Mouse (Mus musculus) testis, adult 2 months (tissue): ENCODE results near the gene Nfic. TPM values are rescaled to one million over a fixed set of nuclear protein-coding genes. Genes with fewer than 3 reads are reported as not detected.
A peak's percentile ranks its signal among the peaks of the same experiment; 100 is the strongest.

Experiments used
- H3K27ac ChIP-seq: fragments of 200-500 bp; 2 replicates; pipeline ENCODE4 v1.5.1; 2012; ENCODE audit warnings: low read depth, low read length; ENCODE audit not compliant: control insufficient read depth, insufficient read depth
- H3K27me3 ChIP-seq: fragments of 200-500 bp; 2 replicates; pipeline ENCODE4 v1.6.1; 2012; ENCODE audit warnings: mild to moderate bottlenecking, low read length, moderate library complexity; ENCODE audit not compliant: control insufficient read depth, insufficient read depth
- H3K36me3 ChIP-seq: fragments of 200-500 bp; 2 replicates; pipeline ENCODE4 v1.6.1; 2012; ENCODE audit warnings: mild to moderate bottlenecking, low read length; ENCODE audit not compliant: control insufficient read depth, insufficient read depth
- H3K4me1 ChIP-seq: fragments of 200-500 bp; 2 replicates; pipeline ENCODE4 v1.6.1; 2012; ENCODE audit warnings: low read length; ENCODE audit not compliant: control insufficient read depth, insufficient read depth
- H3K4me3 ChIP-seq: fragments of 200-500 bp; 2 replicates; pipeline ENCODE4 v1.5.1; 2012; ENCODE audit warnings: low read depth, mild to moderate bottlenecking, low read length, moderate library complexity, mixed read lengths; ENCODE audit not compliant: control insufficient read depth
- CTCF ChIP-seq: fragments of 200-500 bp; IDR thresholded peaks from 2 replicates; pipeline ENCODE4 v1.5.1; 2012; ENCODE audit warnings: low read depth, mild to moderate bottlenecking, inconsistent platforms, low read length, moderate library complexity; ENCODE audit not compliant: control insufficient read depth, insufficient read depth, insufficient replicate concordance
- POLR2A ChIP-seq: fragments of 200-500 bp; IDR thresholded peaks from 2 replicates; pipeline ENCODE4 v1.6.1; 2012; ENCODE audit warnings: low read depth, mild to moderate bottlenecking, inconsistent platforms, low read length, moderate library complexity; ENCODE audit not compliant: control insufficient read depth
- polyA plus RNA-seq: library from polyadenylated mRNA; depleted of rRNA; stranded (reverse); fragments of >200 nt; gene quantifications from 2 replicates; pipeline ENCODE4 v1.2.3, GENCODE M21; 2012

Nfic gene
- polyA plus RNA-seq, 1 experiment, result 9.9 TPM

GRCm38 (mm10) chr10:81384605-81384982 lies 70.8 kb downstream of the Nfic start:
- Histone ChIP-seq H3K4me1 (peaks cover 16% of the 10 kb centered on the region), H3K27me3 (no peaks in the 10 kb centered on the region), H3K27ac (peak overlapping the region; percentile 82), H3K4me3 (peak overlapping the region; percentile 98), H3K36me3 (no peaks in the 10 kb centered on the region)
- no peak for TF ChIP-seq POLR2A
- no peak for TF ChIP-seq CTCF

DNA sequence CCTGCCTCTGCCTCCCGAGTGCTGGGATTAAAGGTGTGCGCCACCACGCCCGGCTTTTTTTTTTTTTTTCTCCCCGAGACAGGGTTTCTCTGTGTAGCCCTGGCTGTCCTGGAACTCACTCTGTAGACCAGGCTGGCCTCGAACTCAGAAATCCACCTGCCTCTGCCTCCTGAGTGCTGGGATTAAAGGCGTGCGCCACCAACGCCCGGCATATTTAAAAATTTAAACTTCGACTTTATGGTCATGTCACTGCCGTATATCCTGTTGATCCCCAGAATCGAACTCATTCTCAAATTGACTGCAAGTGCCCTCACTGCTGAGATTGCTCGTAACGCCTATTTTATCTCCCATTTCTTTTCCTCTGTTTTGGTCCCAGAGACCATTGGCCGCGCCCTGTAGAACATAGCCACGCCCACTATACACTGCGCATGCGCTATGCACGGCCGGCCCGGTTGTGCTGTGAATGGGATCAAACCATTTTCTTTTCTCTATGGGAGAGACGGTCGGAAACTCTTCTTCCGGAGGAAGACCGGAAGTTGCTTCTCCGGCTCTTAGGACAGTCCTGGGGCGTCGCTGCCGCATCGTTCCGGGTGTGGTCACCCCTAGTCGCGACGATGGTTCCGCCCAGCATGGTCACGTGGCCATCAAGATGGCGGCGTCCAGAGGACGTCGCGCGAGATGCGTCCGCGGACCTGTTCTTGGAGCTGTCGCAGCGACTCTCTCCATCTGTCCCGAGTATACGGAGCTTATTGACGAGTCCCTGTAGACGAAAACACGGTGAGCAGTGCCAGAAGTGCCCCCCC lies 71.4 kb downstream of the Nfic start, which contains the start of the genes Dohh and Gm48551:
Gene Dohh (plus strand): TSS at position 627 of the 803 bp plus-strand sequence.
Gene Gm48551 (plus strand): TSS at position 665 of the 803 bp plus-strand sequence.
- H3K36me3 ChIP-seq, result no peaks in the 10 kb centered on the region
- peak within 1 kb of the TSS; percentile 82 for H3K27ac ChIP-seq
- TF ChIP-seq POLR2A (peak; percentile 98), CTCF (no peak)
- no peaks in the 10 kb centered on the region for H3K27me3 ChIP-seq
- peak within 1 kb of the TSS; percentile 98 for H3K4me3 ChIP-seq
- peaks cover 16% of the 10 kb centered on the region for H3K4me1 ChIP-seq

DNA sequence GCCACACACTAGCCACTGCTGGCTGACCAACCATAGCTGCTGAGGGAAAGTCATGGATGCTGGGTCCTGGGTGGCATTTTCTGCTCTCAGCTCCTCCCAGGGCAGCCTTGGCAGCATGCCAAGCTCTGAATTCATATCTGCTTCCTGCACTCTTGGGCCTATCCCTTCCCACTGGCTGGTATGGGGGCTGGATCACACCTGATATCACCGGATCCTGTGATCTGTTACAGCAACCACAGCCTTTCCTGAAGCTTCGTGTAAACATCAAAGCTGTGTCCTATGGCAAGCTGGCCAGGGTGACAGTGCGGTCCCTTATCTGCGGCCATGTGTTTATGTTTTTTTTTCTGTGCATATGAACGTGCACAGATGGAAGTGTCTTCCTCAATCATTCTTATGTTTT lies 73.4 kb downstream of the Nfic start:
- no peak overlapping the region for H3K27ac ChIP-seq

GRCm38 (mm10) chr10:81379809-81380378 lies 75.5 kb downstream of the Nfic start:
- no peaks in the 10 kb centered on the region for H3K36me3 ChIP-seq
- peaks cover 11% of the 10 kb centered on the region for H3K4me1 ChIP-seq
- no peak overlapping the region for H3K27ac ChIP-seq
- H3K27me3 ChIP-seq, result no peaks in the 10 kb centered on the region
- H3K4me3 ChIP-seq, result peak overlapping the region; percentile 51
- TF ChIP-seq POLR2A, result no peak
- no peak for TF ChIP-seq CTCF

More for the DNA sequence above, 73.4 kb downstream of the Nfic start:
- TF ChIP-seq CTCF (no peak), POLR2A (no peak)
- Histone ChIP-seq H3K36me3 (no peaks in the 10 kb centered on the region), H3K4me1 (peaks cover 23% of the 10 kb centered on the region), H3K4me3 (no peak overlapping the region), H3K27me3 (no peaks in the 10 kb centered on the region)

DNA sequence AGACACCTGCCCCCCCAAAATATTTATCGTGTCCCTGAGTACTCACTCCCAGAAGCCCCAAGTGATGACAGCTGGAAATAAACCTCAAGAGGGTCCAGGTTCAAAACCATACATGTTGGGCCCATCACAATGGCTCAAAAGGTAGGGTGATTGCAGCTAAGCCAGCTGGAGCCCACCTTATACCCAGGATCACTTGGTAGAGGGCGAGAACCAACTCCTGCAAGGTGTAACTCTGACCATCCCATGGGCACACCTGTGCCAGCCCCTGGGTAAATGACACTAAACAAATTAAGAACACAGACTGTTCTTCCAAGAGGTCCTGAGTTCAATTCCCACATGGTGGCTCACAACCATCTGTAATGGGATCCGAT lies 76.3 kb downstream of the Nfic start:
- Histone ChIP-seq H3K27ac (peak overlapping the region; percentile 90), H3K4me1 (peaks cover 10% of the 10 kb centered on the region), H3K36me3 (no peaks in the 10 kb centered on the region), H3K4me3 (peak overlapping the region; percentile 84), H3K27me3 (no peaks in the 10 kb centered on the region)
- TF ChIP-seq POLR2A (no peak), CTCF (no peak)

DNA sequence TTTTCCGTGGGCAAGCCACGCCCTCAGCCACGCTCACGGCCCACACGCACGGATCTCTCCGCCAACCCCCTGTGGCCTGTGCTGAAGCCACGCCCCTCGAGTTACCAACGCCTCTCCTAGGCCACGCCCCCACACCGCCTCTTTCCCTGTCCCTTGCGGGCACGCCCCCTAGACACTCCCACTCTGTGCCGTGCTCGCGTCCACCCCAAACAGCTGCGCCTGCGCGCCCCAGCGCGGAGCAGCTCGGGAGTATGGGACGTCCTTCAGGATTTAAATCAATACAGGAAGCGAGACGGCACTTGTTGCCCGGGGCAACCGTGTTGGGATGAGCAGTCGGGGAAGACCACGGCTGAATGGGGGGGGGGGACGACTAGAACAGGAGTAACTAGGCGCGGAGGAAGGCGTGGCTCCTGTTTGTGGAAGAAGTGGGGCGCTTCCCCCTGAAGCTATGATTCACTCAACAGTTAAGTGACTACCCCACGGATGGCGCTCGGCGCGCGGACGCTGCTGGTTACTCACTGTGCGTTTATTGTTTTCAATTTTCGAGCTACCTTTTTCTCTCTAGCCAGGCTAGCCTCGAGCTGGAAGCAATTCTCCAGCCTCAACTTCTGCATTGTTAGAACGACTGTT lies 76.8 kb downstream of the Nfic start:
- TF ChIP-seq POLR2A, result peak; percentile 54
- TF ChIP-seq CTCF, result no peak
- Histone ChIP-seq H3K4me3 (peak overlapping the region; percentile 84), H3K27ac (peak overlapping the region; percentile 90), H3K27me3 (no peaks in the 10 kb centered on the region), H3K4me1 (peaks cover 10% of the 10 kb centered on the region), H3K36me3 (no peaks in the 10 kb centered on the region)
